Mouse (Mus musculus): ENCODE measurements around the gene Hypk. TPM values are rescaled to one million over a fixed set of nuclear protein-coding genes. Genes with fewer than 3 reads are reported as not detected.

The Hypk gene
- polyA plus RNA-seq, 1 experiment from 2014 or later: 54.3 TPM

GRCm38 (mm10) chr2:121439746-121440145 is 13.3 kb upstream of the Hypk start:
- Histone ChIP-seq H3K36me3 (replicated peaks; ENCODE audit: insufficient read depth, low read length) (peaks cover 35% of the 10 kb centered on the region), H3K27ac (ENCODE audit: low read depth) (no peak overlapping the region), H3K4me1 (ENCODE audit: insufficient read depth) (peaks cover 25% of the 10 kb centered on the region), H3K27me3 (ENCODE audit: insufficient read depth, low read length) (no peaks in the 10 kb centered on the region), H3K9ac (replicated peaks) (no peak overlapping the region), H3K4me3 (ENCODE audit: low read depth, low read length) (no peak overlapping the region), H3K9me3 (ENCODE audit: low read length) (no peaks in the 10 kb centered on the region), H3K4me2 (ENCODE audit: low read depth, low read length) (no peak overlapping the region)
- DNase-seq (no peak), ATAC-seq (no peak)
- TF ChIP-seq EP300 (IDR thresholded peaks at IDR 0.05; ENCODE audit: low read depth): no peak
- no peak for TF ChIP-seq CTCF (IDR thresholded peaks at IDR 0.05; ENCODE audit: low read depth)
- 56% methylated on average over 4 of the region's 4 CpGs for WGBS (ENCODE audit: insufficient replicate concordance)

DNA sequence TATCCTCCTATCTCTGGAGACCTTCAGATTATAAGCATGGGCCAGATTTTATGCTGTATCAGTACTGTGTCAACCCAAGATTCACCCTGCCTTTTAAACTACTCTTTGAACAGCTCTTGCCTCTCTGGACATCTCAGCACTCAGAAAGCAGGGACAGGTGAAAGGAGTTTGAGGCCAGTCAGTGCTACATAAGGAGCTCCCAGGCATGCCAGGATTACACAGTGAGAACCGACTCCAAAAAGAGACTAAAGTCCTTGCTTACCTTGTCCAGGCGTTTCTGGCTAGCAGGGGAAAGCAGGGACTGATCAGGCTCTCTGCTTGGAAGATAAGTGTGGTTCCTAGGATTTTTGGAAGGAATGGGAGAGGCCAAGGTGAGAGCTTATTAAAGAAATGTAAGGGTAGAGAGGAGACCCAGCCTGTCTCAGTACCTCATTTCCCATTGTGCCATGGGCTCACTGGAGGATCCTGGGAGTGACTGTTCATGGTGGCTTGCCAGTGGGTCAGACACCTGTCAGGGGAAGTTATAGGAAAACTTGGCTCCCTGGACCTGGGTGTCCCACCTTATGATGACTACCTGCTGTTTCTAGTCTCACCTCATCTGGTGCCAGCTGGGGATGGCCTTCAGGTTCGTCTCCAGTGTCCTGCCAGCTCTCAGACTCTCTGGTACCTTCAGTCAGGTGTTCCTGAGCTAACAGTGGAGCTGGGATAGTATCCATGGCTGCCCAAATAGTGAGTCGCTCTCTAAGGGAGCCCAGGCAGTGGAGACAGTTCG is 12.1 kb upstream of the Hypk start:
- no peak for DNase-seq
- 53% methylated on average over 5 of the region's 5 CpGs for WGBS (ENCODE audit: insufficient replicate concordance)
- H3K4me2 ChIP-seq (ENCODE audit: low read depth, low read length): 0 out of 2 replicates have a peak overlapping the region, but pooled peaks have one; percentile 98

DNA sequence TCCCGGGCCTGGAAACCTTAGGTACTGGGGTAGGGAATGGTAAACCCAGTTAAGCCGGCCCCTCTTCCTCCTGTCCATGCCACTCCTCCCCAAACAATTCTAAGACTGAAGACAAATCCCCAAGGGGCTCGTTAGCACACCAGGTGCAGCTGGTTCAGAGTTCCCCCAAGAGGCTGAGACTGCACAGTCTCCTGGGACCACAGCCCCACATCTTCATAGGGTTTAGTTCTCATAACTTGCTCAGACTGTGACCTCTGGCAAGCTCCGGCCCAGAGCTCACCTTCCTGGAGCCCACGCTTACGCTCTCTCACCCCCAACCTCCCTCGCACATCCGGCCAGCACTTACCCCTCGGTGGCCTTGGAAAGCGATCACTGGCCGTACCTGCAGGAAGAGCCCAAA is 11.3 kb upstream of the Hypk start:
- H3K4me1 ChIP-seq (ENCODE audit: insufficient read depth): peaks cover 25% of the 10 kb centered on the region
- peak; percentile 18 for ATAC-seq
- peak overlapping the region; percentile 56; the same call in 1 of the 2 replicates for H3K9ac ChIP-seq (replicated peaks)

More for the DNA sequence above, 12.1 kb upstream of the Hypk start:
- Histone ChIP-seq H3K27me3 (ENCODE audit: insufficient read depth, low read length) (no peaks in the 10 kb centered on the region), H3K36me3 (replicated peaks; ENCODE audit: insufficient read depth, low read length) (peaks cover 23% of the 10 kb centered on the region), H3K4me1 (ENCODE audit: insufficient read depth) (peaks cover 25% of the 10 kb centered on the region), H3K9me3 (ENCODE audit: low read length) (no peaks in the 10 kb centered on the region), H3K27ac (ENCODE audit: low read depth) (no peak overlapping the region), H3K9ac (replicated peaks) (no peak overlapping the region), H3K4me3 (ENCODE audit: low read depth, low read length) (no peak overlapping the region)
- TF ChIP-seq EP300 (IDR thresholded peaks at IDR 0.05; ENCODE audit: low read depth) (no peak), CTCF (IDR thresholded peaks at IDR 0.05; ENCODE audit: low read depth) (no peak)
- ATAC-seq: no peak

DNA sequence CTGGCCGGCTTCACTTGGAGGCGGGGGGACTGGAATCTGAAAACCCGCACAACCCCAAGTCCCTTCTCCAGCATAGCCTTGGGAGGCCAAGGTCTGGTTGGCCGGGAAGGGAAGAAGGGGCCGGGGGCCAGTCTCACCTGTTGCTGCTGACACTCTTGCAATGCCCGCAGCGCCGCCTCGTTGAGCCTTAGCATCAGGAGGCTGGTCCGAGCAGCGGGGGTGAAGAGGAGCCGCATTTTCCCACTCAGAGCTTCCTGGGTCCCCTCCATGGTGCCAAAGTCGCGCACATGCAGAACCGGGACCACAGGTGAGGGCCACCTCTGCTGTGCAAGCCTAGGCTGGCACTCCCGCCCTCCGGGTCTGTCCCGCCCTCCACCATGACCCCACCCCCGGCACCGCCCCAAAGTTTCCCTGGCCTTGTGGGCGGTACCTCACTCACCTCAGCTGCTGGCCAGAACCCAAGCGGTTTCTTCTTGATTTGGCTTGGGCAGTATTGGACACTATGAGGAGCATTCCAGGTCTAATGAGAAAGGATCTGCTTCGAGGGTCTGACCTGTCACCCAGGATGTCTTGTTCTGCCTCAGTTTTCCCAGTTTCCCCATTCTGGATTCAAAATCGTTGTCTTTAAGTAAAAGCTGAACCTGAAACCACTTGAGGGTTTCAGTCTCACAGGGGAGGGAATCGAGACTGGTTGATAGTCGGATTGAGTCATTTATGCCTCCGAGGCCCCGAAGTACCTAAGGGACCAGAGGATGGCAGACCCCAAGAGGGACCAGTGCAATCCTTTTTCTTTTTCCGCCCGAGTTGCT is 10.6 kb upstream of the Hypk start:
- Histone ChIP-seq H3K4me2 (ENCODE audit: low read depth, low read length) (peak overlapping the region; percentile 98), H3K27ac (ENCODE audit: low read depth) (peak overlapping the region; percentile 57; the same call in 1 of the 2 replicates), H3K36me3 (replicated peaks; ENCODE audit: insufficient read depth, low read length) (peaks cover 16% of the 10 kb centered on the region), H3K4me1 (ENCODE audit: insufficient read depth) (peaks cover 25% of the 10 kb centered on the region), H3K9ac (replicated peaks) (peak overlapping the region; percentile 56), H3K4me3 (ENCODE audit: low read depth, low read length) (peak overlapping the region; percentile 60), H3K9me3 (ENCODE audit: low read length) (no peaks in the 10 kb centered on the region), H3K27me3 (ENCODE audit: insufficient read depth, low read length) (no peaks in the 10 kb centered on the region)
- no peak for TF ChIP-seq EP300 (IDR thresholded peaks at IDR 0.05; ENCODE audit: low read depth)
- TF ChIP-seq CTCF (IDR thresholded peaks at IDR 0.05; ENCODE audit: low read depth): no peak
- DNase-seq (peak; percentile 92), ATAC-seq (peak; percentile 93)
- WGBS (ENCODE audit: insufficient replicate concordance): 2% methylated on average over 26 of the region's 30 CpGs

More for the DNA sequence above, 11.3 kb upstream of the Hypk start:
- Histone ChIP-seq H3K9me3 (ENCODE audit: low read length) (no peaks in the 10 kb centered on the region), H3K4me2 (ENCODE audit: low read depth, low read length) (peak overlapping the region; percentile 98), H3K36me3 (replicated peaks; ENCODE audit: insufficient read depth, low read length) (peaks cover 20% of the 10 kb centered on the region), H3K4me3 (ENCODE audit: low read depth, low read length) (peak overlapping the region; percentile 60), H3K27ac (ENCODE audit: low read depth) (no peak overlapping the region), H3K27me3 (ENCODE audit: insufficient read depth, low read length) (no peaks in the 10 kb centered on the region)
- peak; percentile 43 for DNase-seq
- WGBS (ENCODE audit: insufficient replicate concordance): 16% methylated on average over 11 of the region's 11 CpGs
- TF ChIP-seq EP300 (IDR thresholded peaks at IDR 0.05; ENCODE audit: low read depth): no peak
- TF ChIP-seq CTCF (IDR thresholded peaks at IDR 0.05; ENCODE audit: low read depth): no peak

- DNase-seq (no peak), ATAC-seq (peak; percentile 38)
- peak overlapping the region; percentile 60 for H3K4me3 ChIP-seq (ENCODE audit: low read depth, low read length)
- 11% methylated on average over 8 of the region's 8 CpGs for WGBS (ENCODE audit: insufficient replicate concordance)
- H3K36me3 ChIP-seq (replicated peaks; ENCODE audit: insufficient read depth, low read length): peaks cover 11% of the 10 kb centered on the region
- no peaks in the 10 kb centered on the region for H3K27me3 ChIP-seq (ENCODE audit: insufficient read depth, low read length)
- H3K4me2 ChIP-seq (ENCODE audit: low read depth, low read length): peak overlapping the region; percentile 98
- peak overlapping the region; percentile 56 for H3K9ac ChIP-seq (replicated peaks)
- H3K9me3 ChIP-seq (ENCODE audit: low read length): no peaks in the 10 kb centered on the region
- peak overlapping the region; percentile 57; the same call in 1 of the 2 replicates for H3K27ac ChIP-seq (ENCODE audit: low read depth)
- no peak for TF ChIP-seq CTCF (IDR thresholded peaks at IDR 0.05; ENCODE audit: low read depth)
- TF ChIP-seq EP300 (IDR thresholded peaks at IDR 0.05; ENCODE audit: low read depth): no peak
- H3K4me1 ChIP-seq (ENCODE audit: insufficient read depth): peaks cover 28% of the 10 kb centered on the region
Measured at GRCm38 (mm10) chr2:121443068-121443349, 10.1 kb upstream of the Hypk start.

- DNase-seq (no peak), ATAC-seq (no peak)
- WGBS (ENCODE audit: insufficient replicate concordance): 89% methylated on average over 1 of the region's 1 CpGs
- Histone ChIP-seq H3K4me2 (ENCODE audit: low read depth, low read length) (peak within 1 kb of the TSS; percentile 98), H3K9ac (replicated peaks) (peak within 1 kb of the TSS; percentile 56), H3K4me1 (ENCODE audit: insufficient read depth) (peaks cover 30% of the 10 kb centered on the region), H3K27ac (ENCODE audit: low read depth) (no peak within 1 kb of the TSS), H3K9me3 (ENCODE audit: low read length) (no peaks in the 10 kb centered on the region), H3K27me3 (ENCODE audit: insufficient read depth, low read length) (no peaks in the 10 kb centered on the region), H3K4me3 (ENCODE audit: low read depth, low read length) (peak within 1 kb of the TSS; percentile 60), H3K36me3 (replicated peaks; ENCODE audit: insufficient read depth, low read length) (peaks cover under 1% of the 10 kb centered on the region; the same call in 1 of the 2 replicates)
- TF ChIP-seq CTCF (IDR thresholded peaks at IDR 0.05; ENCODE audit: low read depth): no peak
- TF ChIP-seq EP300 (IDR thresholded peaks at IDR 0.05; ENCODE audit: low read depth): no peak
Measured at GRCm38 (mm10) chr2:121444178-121444577, 8.9 kb upstream of the Hypk start, which contains the start of gene Ell3. Gene Ell3, minus strand, starts transcription at chr2:121444278.
